Mouse (Mus musculus) left cerebral cortex, adult 11 months (tissue): ENCODE results near the gene Olfr111.
"Not testable (repeated sequence)": the region's sequence is repeated elsewhere in the genome, so short reads cannot be mapped to it uniquely, and the experiment has no call there.

Source experiments
- DNase-seq: peaks from one replicate; pipeline ENCODE4 v3.0.0; 2022; ENCODE audit warnings: low spot score

The Olfr111 gene

GRCm38 (mm10) chr17:37507730-37508129, at the start of gene Olfr111:
Gene Olfr111, plus strand, starts transcription at chr17:37508030.
- no peak for DNase-seq

GRCm38 (mm10) chr17:37458616-37459015, 49.2 kb upstream of the Olfr111 start, which contains the start of gene Olfr109:
Gene Olfr109, plus strand, starts transcription at chr17:37458916.
- DNase-seq: no peak

- no peak for DNase-seq
Observed at GRCm38 (mm10) chr17:37483452-37483851, 24.4 kb upstream of the Olfr111 start, which contains the start of gene H2-M2. Gene H2-M2, minus strand, starts transcription at chr17:37483552.

GRCm38 (mm10) chr17:37491930-37492518, 15.8 kb upstream of the Olfr111 start, which contains the start of gene Olfr110:
Gene Olfr110, plus strand, starts transcription at chr17:37492468.
- peak; percentile 22 for DNase-seq

GRCm38 (mm10) chr17:37524612-37525011, 16.8 kb downstream of the Olfr111 start:
- DNase-seq: not testable (repeated sequence)

- not testable (repeated sequence) for DNase-seq
Observed at GRCm38 (mm10) chr17:37525427-37525826, 17.6 kb downstream of the Olfr111 start.

GRCm38 (mm10) chr17:37535173-37535572, 27.3 kb downstream of the Olfr111 start:
- no peak for DNase-seq

- not testable (repeated sequence) for DNase-seq
Observed at GRCm38 (mm10) chr17:37538416-37538815, 30.6 kb downstream of the Olfr111 start.

- no peak for DNase-seq
Observed at GRCm38 (mm10) chr17:37541454-37542119, 33.8 kb downstream of the Olfr111 start.

- no peak for DNase-seq
Observed at GRCm38 (mm10) chr17:37543800-37544435, 36.1 kb downstream of the Olfr111 start.

GRCm38 (mm10) chr17:37558913-37559615, 51.2 kb downstream of the Olfr111 start:
- no peak for DNase-seq

- DNase-seq: no peak
Observed at GRCm38 (mm10) chr17:37569351-37569750, 61.5 kb downstream of the Olfr111 start, which contains the start of gene Olfr112. Gene Olfr112, minus strand, starts transcription at chr17:37569451.

- DNase-seq: no peak
Observed at GRCm38 (mm10) chr17:37577563-37577962, 69.7 kb downstream of the Olfr111 start, which contains the start of gene Olfr113. Gene Olfr113, minus strand, starts transcription at chr17:37577663.
